Mouse (Mus musculus) thymus, postnatal 4 days (tissue): ENCODE measurements around the gene Ogfod1.

ENCODE experiments used
- DNase-seq: peaks from one replicate; pipeline ENCODE4 v3.0.0; 2021

The Ogfod1 gene

GRCm38 (mm10) chr8:94036944-94037524, at the start of gene Ogfod1, which contains the start of gene Nudt21:
Gene Ogfod1 (plus strand): TSS chr8:94037198.
Gene Nudt21 (minus strand): TSS chr8:94037031.
- peak; percentile 89 for DNase-seq

DNA sequence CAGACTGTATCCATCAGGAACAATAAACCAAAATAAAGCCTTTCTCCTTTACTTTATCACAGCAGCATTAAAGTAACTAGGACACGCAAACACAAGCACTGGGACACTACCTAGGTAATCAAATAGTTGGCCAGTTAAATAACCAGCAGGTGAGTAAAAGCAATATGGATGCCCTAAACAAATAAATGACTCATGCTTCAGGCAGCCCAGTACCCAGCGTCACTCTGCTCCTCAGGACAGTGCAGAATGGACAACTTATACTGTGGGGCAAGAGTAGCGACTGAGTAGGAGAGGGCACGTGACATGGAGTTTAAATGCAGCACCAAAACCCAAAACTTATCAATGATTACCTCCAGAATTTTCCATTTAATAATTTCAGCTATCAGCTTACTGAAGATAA, 47.3 kb upstream of the Ogfod1 start:
- no peak for DNase-seq

DNA sequence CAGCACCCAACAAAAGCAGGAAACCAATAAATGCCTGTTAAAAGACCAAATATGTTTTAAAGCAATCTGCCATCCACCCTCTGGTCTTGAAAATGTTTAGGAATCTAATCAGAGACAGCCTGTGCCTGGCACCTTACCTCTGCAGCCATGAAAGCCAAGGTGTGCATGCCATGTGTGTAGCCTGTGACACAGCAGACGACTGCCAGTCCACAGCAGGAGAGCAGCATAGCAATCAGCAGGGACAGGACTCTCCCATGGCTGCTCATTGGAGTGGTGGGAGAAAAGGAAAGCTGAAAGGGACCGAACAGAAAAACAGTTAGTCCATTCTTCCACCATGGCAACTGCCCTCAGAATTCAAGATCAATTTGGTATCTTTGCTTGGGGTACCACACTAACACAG, 38.0 kb upstream of the Ogfod1 start:
- DNase-seq = no peak

GRCm38 (mm10) chr8:94004139-94004538, 32.9 kb upstream of the Ogfod1 start:
- no peak for DNase-seq

- peak; percentile 9 for DNase-seq
Observed at GRCm38 (mm10) chr8:94009243-94009845, 27.7 kb upstream of the Ogfod1 start.

GRCm38 (mm10) chr8:94010101-94010705, 26.8 kb upstream of the Ogfod1 start:
- peak; percentile 10 for DNase-seq

- DNase-seq = peak; percentile 7
Observed at GRCm38 (mm10) chr8:94011076-94012012, 25.7 kb upstream of the Ogfod1 start.

- peak; percentile 78 for DNase-seq
Observed at GRCm38 (mm10) chr8:94012013-94012951, 24.7 kb upstream of the Ogfod1 start, which contains the start of gene Amfr. Gene Amfr (minus strand): TSS chr8:94012842.

DNA sequence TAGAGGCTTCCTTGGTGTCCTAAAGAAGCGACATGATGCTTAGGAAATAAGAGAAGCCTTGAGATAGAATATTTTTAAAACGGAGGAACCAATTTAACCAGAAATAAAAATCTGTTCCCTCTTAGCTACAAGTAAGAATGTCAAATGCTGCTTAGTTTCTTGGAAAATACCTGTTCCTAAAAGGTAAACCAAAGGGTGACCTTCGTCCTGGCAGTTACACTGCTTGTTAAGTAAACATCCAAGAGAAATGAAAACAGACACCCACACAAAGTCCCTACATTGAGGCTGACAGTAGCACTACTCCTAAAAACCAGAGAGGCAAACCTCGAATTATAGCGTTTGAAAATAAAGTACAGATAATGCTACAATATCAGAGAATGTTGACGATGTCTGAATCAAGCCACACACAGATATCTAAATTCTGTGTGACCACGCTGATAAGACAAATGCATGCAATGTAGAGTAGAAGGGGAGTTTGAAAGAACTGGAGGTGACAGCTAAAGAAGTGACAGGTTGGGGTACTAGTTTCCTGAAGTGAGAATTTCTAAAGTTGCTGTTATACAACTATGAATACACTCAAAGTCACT, 23.9 kb upstream of the Ogfod1 start:
- DNase-seq = no peak

GRCm38 (mm10) chr8:94023916-94024315, 13.1 kb upstream of the Ogfod1 start:
- no peak for DNase-seq

DNA sequence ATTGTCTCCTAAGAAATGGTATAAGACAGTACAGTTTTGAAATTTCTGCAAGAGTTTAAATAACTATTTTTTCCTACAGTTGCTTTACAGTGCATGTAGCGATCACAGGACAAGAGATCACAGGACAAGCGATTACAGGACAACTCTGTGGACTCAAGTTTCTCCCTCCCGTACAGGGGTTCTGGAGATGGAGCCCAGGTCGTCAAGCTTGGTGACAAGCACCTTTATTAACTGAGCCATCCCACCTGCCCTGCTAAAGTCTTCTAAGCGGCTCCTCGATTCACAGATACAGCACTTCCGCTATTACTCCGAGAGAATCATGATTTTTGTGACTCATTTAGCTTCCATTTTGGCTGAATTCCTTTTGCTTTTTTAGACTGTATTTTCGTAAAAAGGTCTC, 7.3 kb upstream of the Ogfod1 start:
- DNase-seq = no peak

GRCm38 (mm10) chr8:94033601-94034000, 3.4 kb upstream of the Ogfod1 start:
- no peak for DNase-seq

DNA sequence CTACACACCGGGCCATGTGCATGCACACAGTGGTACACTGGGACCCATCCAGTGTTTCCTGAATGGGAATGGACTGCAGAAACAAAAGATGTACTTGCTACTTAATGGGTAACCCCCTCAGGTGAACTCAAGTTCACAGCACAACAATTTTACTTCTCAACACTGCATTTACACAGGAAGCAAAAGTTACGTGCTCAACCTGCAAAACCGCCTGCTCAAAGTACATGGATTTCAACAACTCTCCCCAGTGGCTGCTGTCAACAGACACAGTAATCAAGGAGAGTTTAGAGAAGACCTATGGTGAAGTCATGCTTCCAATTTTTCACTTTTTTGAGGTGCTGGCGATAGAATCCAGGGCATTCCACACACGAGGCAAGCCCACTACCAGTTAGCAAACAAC, 1.8 kb upstream of the Ogfod1 start:
- DNase-seq = no peak

DNA sequence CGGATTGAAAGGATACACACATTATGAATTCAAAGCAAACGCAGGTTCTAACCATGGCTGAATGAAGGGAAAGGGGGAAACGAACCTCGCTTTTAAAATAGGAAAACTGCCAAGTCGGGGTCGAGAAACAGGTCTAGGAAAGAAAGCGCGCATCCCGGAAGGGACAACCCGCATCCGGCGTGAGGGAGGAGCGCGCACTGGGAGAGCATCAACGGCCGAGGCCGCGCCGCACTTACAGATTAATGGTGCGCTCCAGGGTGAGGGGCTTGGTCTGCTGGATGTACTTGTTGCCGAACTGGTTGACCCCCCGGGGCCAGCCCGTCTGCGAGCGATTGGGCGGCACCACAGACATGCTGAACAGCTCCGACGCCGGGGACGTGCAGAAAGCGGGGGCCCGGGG, 457 bp upstream of the Ogfod1 start:
- peak; percentile 70 for DNase-seq

GRCm38 (mm10) chr8:94037806-94038205, 808 bp downstream of the Ogfod1 start:
- peak; percentile 10 for DNase-seq

- no peak for DNase-seq
Observed at GRCm38 (mm10) chr8:94047845-94048244, 10.8 kb downstream of the Ogfod1 start.

- no peak for DNase-seq
Observed at GRCm38 (mm10) chr8:94052696-94053095, 15.7 kb downstream of the Ogfod1 start.

DNA sequence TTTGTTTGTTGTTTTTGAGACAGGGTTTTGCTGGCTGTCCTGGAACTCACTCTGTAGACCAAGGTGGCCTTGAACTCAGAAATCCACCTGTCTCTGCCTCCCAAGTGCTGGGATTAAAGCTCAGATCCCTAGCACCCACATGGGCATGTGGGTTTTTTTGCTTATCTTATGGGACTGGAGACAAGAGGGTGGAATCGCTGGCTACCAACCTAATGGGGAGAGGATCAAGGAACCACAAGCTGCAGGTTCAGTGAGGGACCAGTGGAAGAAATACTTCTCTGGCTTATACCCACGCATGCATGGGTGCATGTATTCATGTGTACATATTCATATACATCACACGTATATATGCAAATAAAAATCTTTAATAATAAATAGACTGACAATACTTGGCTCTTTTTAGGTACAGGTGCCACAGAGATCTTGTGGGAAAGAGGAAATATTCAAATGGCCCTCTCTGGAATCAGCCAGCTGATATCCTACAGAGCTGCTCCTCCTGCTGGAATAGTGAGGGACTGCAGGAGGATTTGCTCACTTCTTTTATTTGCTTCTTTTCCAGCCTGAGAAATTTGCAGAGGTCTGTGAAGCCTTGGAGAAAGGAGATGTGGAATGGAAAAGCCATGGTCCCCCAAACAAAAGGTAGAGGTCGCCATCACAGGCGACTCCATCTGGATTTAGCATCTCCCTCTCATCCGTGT, 20.3 kb downstream of the Ogfod1 start:
- DNase-seq = peak; percentile 69

DNA sequence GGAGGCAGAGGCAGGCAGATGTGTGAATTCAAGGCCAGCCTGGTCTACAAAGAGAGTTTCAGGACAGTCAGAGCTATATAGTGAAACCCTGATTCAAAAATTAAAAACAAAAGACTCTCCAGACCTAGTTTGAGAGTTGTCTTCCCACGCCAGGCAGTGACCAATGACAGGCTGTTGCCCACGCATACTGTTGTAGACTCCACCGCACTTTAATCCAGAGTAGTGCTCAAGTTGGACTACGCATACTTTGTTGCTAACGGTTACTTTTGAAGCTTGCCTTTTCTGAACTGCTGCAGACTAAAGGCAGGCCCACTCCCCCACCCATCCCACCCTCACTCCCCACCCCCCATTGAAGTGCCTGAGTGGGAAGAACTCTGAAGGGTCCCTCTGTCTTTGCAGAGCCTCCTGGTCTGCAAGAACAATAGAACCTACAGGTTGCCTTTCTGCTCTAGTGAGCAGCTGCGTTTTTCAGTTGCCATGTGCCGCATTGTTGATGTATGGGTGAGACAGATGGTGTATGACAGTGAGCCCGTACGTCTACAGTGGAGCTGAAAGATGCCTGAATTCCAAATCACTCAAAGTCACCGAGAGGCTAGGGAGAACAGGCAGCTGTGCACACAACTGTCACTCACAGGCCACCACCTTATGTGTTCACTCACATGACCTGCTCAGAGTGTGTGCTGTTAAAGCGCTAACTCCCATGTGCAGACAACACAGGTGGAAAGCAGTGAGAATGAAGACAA, 29.3 kb downstream of the Ogfod1 start:
- no peak for DNase-seq

DNA sequence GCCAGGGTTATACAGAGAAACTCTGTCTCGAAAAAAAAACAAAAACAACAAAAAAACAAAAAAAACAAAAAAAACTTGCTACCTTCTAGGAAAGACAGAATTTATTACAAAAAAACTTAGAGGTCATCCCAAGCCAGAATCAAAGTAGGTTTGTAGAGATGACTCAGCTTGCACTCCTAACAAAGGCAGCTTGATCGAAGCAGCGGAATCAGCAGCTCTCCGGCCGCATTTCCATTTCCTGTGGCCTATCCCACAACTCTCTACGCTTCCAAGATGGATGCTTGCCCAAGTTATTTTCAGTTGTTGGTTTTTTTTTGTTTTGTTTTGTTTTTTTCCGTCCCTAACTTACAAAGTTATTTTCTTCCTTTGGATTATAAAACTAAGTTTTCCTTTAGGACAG, 31.8 kb downstream of the Ogfod1 start:
- DNase-seq = no peak
